Mouse (Mus musculus) thymus, adult 2 months (tissue): ENCODE data around the gene Hyal3. TPM values are rescaled to one million over a fixed set of nuclear protein-coding genes. Genes with fewer than 3 reads are reported as not detected.

Experiments
- DNase-seq: peaks from one replicate; pipeline ENCODE4 v3.0.0; 2021
- H3K27ac ChIP-seq: fragments of 200-500 bp; 2 replicates; pipeline ENCODE4 v1.5.1; 2012; ENCODE audit warnings: low read length, control low read depth; ENCODE audit not compliant: control insufficient read depth, insufficient read depth
- H3K27me3 ChIP-seq: fragments of 200-500 bp; 2 replicates; pipeline ENCODE4 v1.6.1; 2012; ENCODE audit warnings: mild to moderate bottlenecking, low read length, moderate library complexity, mixed read lengths; ENCODE audit not compliant: control insufficient read depth, insufficient read depth
- H3K36me3 ChIP-seq: fragments of 200-500 bp; 2 replicates; pipeline ENCODE4 v1.6.1; 2012; ENCODE audit warnings: mild to moderate bottlenecking, low read length, moderate library complexity; ENCODE audit not compliant: control insufficient read depth, insufficient read depth
- H3K4me1 ChIP-seq: fragments of 200-500 bp; replicated peaks from 2 replicates; pipeline ENCODE4 v1.6.1; 2012; ENCODE audit warnings: low read length; ENCODE audit not compliant: control insufficient read depth, insufficient read depth
- H3K4me3 ChIP-seq: fragments of 200-500 bp; 2 replicates; pipeline ENCODE4 v1.5.1; 2012; ENCODE audit warnings: mild to moderate bottlenecking, low read length, control low read depth, moderate library complexity; ENCODE audit not compliant: control insufficient read depth, insufficient read depth
- CTCF ChIP-seq: fragments of 200-500 bp; IDR thresholded peaks from 2 replicates; pipeline ENCODE4 v1.5.1; 2012; ENCODE audit warnings: mild to moderate bottlenecking, control low read depth, low read length, moderate library complexity, borderline replicate concordance; ENCODE audit not compliant: control insufficient read depth, poor library complexity, insufficient read depth; ENCODE audit errors: extremely low read depth
- POLR2A ChIP-seq: fragments of 200-500 bp; IDR thresholded peaks from 2 replicates; pipeline ENCODE4 v1.6.1; 2012; ENCODE audit warnings: mild to moderate bottlenecking, low read length, control low read depth, moderate library complexity; ENCODE audit not compliant: control insufficient read depth, poor library complexity, insufficient read depth; ENCODE audit errors: extremely low read depth
- WGBS: fragments of 180-500 bp; shearing (Covaris S2); methylation state at CpG from one replicate; pipeline ENCODE4 v1.1.7; 2018; 5-methylcytosine and 5-hydroxymethylcytosine counted together
- polyA plus RNA-seq: library from polyadenylated mRNA; depleted of rRNA; stranded (reverse); fragments of >200 nt; gene quantifications from 2 replicates; pipeline ENCODE4 v1.2.3, GENCODE M21; 2012; rRNA removed

Hyal3 gene
- 2.4 TPM in 2 replicates for polyA plus RNA-seq

DNA sequence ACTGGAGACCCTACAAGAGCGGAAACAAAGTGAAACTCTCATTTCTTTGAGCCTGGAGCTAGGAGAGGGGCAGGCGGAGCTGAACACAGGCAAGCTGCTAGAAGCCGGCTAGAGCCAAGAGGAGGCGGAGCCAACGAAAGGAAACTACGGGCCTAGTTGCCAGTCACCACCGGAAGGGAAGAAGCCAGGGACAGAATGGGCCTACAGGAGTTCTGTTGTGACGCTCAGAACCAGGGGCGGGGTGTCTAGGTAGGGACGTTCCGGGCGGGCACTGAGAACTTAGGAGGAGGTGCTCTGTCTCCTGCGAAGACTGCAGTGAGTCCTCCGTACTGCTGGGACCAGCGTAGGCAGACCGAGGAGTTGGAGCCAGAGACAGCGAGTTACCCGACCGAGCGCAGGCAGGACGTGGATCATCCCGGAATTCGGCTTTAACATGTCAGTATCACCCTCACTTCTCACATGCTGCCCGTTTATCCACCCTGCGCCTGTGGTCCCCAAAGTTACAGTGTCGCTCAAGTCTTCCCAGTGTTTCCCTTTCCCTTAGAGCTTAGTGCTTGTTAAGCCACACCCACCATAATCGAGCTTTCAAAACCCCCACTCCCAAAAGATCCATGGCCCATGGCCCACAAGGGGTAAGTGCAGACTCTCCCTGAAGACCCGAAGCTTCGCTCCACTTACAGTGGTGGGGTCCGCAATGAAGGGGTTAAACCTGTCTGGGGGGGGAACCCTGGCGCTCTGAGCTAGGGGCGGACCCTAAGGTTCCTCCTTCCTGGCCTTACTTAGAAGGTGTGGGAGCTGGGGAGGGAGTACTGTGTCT, at the start of gene Hyal3:
Hyal3 (plus strand) TSS at position 318 of the 817 bp plus-strand sequence.
- WGBS: under 1% methylated on average over 32 of the region's 32 CpGs

DNA sequence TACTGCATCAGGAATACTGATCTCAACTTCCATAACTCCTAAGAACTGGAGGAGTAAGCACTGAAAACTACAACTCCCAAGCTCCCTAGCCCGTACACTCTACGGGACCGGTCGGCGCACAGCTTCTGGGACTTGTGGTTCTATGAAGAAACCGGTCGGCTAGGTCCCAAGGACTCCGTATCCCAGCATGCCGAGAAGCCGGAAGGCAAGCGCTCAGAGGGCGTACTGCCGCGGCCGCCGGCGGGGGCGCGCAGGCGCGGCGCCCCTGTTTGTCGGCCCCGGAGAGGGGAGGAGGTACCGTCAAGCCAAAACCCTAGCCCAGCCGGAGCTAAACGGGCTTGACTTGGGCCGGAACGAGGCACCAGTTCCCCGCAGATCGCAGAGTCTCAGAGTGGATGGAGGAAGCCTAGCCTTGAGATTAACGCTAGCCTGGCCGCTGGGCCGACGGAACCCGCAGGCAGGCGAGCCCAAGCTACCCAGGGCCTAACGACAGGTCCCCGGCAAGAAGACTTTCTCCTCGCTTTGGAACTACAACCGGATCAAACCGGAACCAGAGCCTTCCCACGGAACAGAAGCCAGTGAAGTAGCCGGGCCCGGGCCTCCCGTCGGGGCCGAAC, 46.7 kb upstream of the Hyal3 start, which contains the start of gene Tmem115:
Tmem115 (plus strand) TSS at position 155 of the 617 bp plus-strand sequence.
- peak within 1 kb of the TSS; percentile 59 for H3K4me3 ChIP-seq
- H3K27ac ChIP-seq: no peak within 1 kb of the TSS
- DNase-seq: peak; percentile 89
- peak; percentile 44; the same call in 1 of the 2 replicates for TF ChIP-seq CTCF
- peak; percentile 71; the same call in 1 of the 2 replicates for TF ChIP-seq POLR2A
- H3K4me1 ChIP-seq: peaks cover 32% of the 10 kb centered on the region
- H3K36me3 ChIP-seq: peaks cover 12% of the 10 kb centered on the region
- WGBS: under 1% methylated on average over 48 of the region's 48 CpGs
- no peaks in the 10 kb centered on the region for H3K27me3 ChIP-seq

More for the DNA sequence above, at the start of gene Hyal3:
- Histone ChIP-seq H3K27ac (peak within 1 kb of the TSS; percentile 50), H3K27me3 (no peaks in the 10 kb centered on the region), H3K4me1 (peaks cover 10% of the 10 kb centered on the region), H3K36me3 (no peaks in the 10 kb centered on the region), H3K4me3 (peak within 1 kb of the TSS; percentile 58)
- DNase-seq: peak; percentile 85
- TF ChIP-seq CTCF: no peak
- peak; percentile 71; the same call in 1 of the 2 replicates for TF ChIP-seq POLR2A

DNA sequence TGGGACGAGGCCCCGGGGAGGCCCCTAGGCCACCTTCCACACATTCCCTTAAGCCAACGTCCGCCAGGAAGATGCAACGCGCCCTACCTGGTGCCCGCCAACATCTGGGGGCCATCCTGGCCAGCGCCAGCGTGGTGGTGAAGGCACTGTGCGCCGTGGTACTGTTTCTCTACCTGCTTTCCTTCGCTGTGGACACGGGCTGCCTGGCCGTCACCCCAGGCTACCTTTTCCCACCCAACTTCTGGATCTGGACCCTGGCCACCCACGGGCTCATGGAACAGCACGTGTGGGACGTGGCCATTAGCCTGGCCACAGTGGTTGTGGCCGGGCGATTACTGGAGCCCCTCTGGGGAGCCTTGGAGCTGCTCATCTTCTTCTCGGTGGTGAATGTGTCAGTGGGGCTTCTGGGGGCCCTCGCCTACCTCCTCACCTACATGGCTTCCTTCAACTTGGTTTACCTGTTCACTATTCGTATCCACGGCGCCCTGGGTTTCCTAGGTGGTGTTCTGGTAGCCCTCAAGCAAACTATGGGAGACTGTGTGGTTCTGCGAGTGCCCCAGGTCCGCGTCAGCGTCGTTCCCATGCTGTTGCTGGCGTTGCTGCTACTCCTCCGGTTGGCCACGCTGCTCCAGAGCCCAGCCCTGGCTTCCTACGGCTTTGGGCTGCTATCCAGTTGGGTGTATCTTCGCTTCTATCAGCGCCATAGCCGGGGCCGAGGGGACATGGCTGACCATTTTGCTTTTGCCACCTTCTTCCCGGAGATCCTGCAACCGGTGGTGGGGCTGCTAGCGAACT, 46.0 kb upstream of the Hyal3 start:
- WGBS: under 1% methylated on average over 40 of the region's 40 CpGs
- Histone ChIP-seq H3K27ac (no peak overlapping the region), H3K4me1 (peaks cover 32% of the 10 kb centered on the region), H3K4me3 (peak overlapping the region; percentile 59), H3K36me3 (peaks cover 17% of the 10 kb centered on the region), H3K27me3 (no peaks in the 10 kb centered on the region)
- TF ChIP-seq CTCF (no peak), POLR2A (no peak)
- DNase-seq: peak; percentile 33

DNA sequence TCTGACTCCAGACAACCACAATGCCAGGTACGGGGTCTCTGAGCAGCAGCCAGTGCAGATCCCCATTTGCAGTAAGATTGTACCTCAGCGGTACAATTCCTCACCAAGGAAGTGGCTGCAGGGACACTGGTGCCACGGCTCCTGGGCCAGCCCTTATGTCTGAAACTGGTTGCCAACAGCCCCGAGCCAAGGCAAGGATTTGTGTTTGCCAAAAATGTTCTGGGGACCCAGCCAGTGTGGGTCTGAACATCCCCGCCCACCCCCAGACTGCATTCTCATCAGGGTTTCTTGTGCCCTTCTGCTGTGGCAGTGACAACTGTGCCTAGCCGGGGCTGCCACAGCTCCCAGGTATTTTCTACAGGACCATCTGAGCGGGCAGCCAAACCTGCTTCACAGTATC, 42.4 kb upstream of the Hyal3 start:
- Histone ChIP-seq H3K27ac (no peak overlapping the region), H3K4me3 (no peak overlapping the region), H3K36me3 (peaks cover 17% of the 10 kb centered on the region), H3K4me1 (peaks cover 45% of the 10 kb centered on the region), H3K27me3 (no peaks in the 10 kb centered on the region)
- no peak for DNase-seq
- no peak for TF ChIP-seq POLR2A
- no peak for TF ChIP-seq CTCF
- 97% methylated on average over 7 of the region's 7 CpGs for WGBS

DNA sequence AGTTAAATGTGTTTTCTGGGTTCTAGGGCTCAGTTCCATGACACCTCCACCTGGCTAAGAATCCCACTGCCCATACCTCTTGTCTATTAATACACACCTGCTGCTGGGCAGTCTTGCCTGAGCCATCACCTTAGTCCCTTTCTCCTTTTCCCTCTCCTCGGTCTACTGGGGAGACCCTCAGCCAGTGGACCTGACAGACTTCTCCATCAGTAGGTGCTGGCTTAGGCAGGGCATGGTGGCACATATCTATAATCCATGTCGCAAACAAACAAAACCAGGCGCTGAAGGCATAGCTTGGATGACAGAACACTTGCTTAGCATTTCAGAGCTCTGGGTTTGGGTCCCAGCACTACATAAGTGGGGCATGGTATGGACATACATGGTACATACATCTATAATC, 41.9 kb upstream of the Hyal3 start:
- Histone ChIP-seq H3K27me3 (no peaks in the 10 kb centered on the region), H3K4me1 (peaks cover 45% of the 10 kb centered on the region), H3K36me3 (peaks cover 17% of the 10 kb centered on the region), H3K4me3 (no peak overlapping the region), H3K27ac (no peak overlapping the region)
- DNase-seq: no peak
- no peak for TF ChIP-seq POLR2A
- TF ChIP-seq CTCF: no peak
- WGBS: 96% methylated on average over 3 of the region's 3 CpGs

DNA sequence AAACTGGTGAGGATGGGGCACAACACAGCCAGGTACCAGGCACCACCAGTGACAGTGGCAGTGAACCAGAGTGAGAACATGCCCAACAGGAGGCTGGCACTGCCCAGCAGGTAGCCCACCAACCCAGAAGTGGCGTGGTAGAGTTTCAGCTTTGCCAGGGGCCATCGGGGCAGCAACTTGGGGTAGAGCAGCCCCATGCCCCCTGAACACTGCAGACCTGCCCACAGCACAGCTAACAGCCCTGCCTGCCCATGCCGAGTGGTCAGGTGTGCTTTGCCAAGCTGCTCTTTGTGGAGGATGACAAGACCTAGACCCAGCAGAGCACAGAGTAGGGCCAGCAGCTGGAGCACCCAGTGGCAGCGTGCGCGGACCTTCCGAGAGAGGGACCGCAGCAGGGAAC, 40.7 kb upstream of the Hyal3 start:
- no peaks in the 10 kb centered on the region for H3K27me3 ChIP-seq
- H3K36me3 ChIP-seq: peaks cover 17% of the 10 kb centered on the region
- TF ChIP-seq POLR2A (no peak), CTCF (no peak)
- 96% methylated on average over 8 of the region's 8 CpGs for WGBS
- no peak overlapping the region for H3K4me3 ChIP-seq
- no peak for DNase-seq
- peaks cover 39% of the 10 kb centered on the region for H3K4me1 ChIP-seq
- H3K27ac ChIP-seq: no peak overlapping the region
